ENCODE assay signal across 14 mouse cellular contexts in the genomic region with DNA sequence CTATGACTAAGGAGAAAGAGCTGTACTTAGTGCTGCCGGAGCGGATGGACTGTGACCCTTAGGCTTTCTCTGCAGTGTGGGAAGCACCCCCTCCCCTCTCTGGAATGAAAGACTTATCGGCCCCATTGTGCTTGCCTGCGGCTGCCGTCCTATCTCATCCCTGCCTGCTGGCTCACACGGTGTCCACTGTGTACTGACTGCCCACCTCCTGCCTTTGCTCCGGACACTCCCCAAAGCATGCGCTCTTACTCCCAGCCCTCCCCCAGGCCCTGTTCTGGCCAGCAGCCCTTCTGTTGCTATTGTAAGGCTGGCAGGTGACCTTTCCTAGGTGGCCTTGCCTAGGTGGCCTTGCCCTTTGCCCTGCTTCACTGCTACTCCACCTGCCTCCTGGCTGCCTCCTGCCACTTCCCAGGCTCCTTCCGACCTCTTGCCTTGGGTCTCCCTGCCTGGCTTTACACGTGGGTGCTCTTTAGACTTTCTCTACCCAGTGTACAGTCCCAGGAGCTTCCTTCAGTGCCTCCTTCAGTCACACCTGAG. TPM values are rescaled to one million over a fixed set of nuclear protein-coding genes. Genes with fewer than 3 reads are reported as not detected.
A peak's percentile ranks its signal among the peaks of the same experiment; 100 is the strongest.
DNase-seq lines count a peak whose midpoint lies in the region; ATAC-seq lines count a peak whose summit lies in the region.
"Had no signal": no experiment of that assay in that cellular context is flagged by ENCODE, and none has a peak within 500 bp of the region (broad histone marks: within the 10 kb centered on the region; RNA-seq: fewer than 3 reads in every experiment).

No protein-coding gene starts in this region.

- intact Hi-C loops in heart, postnatal 25 days (cut with DNase I) = no loop called here
- intact Hi-C loops in left cerebral cortex, postnatal 4 days (cut with DNase I) = no loop called here

- H3K36me3 ChIP-seq in intestine, embryonic 14.5 days (ENCODE audit: control insufficient read depth, insufficient read depth, low read length) = peaks cover 90% of the 10 kb centered on the region
- H3K36me3 ChIP-seq in stomach, embryonic 16.5 days (ENCODE audit: control insufficient read depth, insufficient read depth, low read length) = peaks cover 17% of the 10 kb centered on the region

- no peaks in the 10 kb centered on the region for H3K4me1 ChIP-seq in intestine, embryonic 14.5 days (replicated peaks; ENCODE audit: control insufficient read depth, insufficient read depth, low read length)
- H3K4me1 ChIP-seq in stomach, embryonic 16.5 days (ENCODE audit: control insufficient read depth, insufficient read depth, low read length) = peaks cover 7% of the 10 kb centered on the region; the same call in 1 of the 2 replicates
- H3K4me1 ChIP-seq: embryonic facial prominence, embryonic 12.5 days; midbrain, embryonic 15.5 days had no signal

- H3K4me3 ChIP-seq in intestine, embryonic 14.5 days (ENCODE audit: low read depth, low read length) = no peak overlapping the region
- no peak overlapping the region for H3K4me3 ChIP-seq in stomach, embryonic 16.5 days (replicated peaks; ENCODE audit: low read length)
- H3K4me3 ChIP-seq: embryonic facial prominence, embryonic 12.5 days; heart, embryonic 15.5 days; midbrain, embryonic 15.5 days had no signal

- H3K9ac ChIP-seq in intestine, embryonic 14.5 days (ENCODE audit: low read length) = no peak overlapping the region
- H3K9ac ChIP-seq in stomach, embryonic 16.5 days (ENCODE audit: low read length) = no peak overlapping the region
- H3K9ac ChIP-seq: embryonic facial prominence, embryonic 12.5 days; heart, embryonic 15.5 days; midbrain, embryonic 15.5 days had no signal

- no peak overlapping the region for H3K27ac ChIP-seq in intestine, embryonic 14.5 days (ENCODE audit: low read depth)
- no peak overlapping the region for H3K27ac ChIP-seq in stomach, embryonic 16.5 days (ENCODE audit: low read length)
- H3K27ac ChIP-seq: embryonic facial prominence, embryonic 12.5 days; heart, embryonic 15.5 days; midbrain, embryonic 15.5 days had no signal

- DNase-seq in heart, adult 11 months = peak; percentile 97
- no peak for DNase-seq in heart, postnatal 25 days (ENCODE audit: low spot score)
- no peak for DNase-seq in intestine, embryonic 14.5 days (ENCODE audit: low spot score)
- DNase-seq in kidney, postnatal 36 days = peak; percentile 79
- no peak for DNase-seq in thymus, postnatal 14 days
- no peak for DNase-seq in left cerebral cortex, postnatal 4 days
- no peak for DNase-seq in right cerebral cortex, postnatal 10 days (ENCODE audit: low spot score in 2 of 2)
- DNase-seq: cerebellum, postnatal 10 days; thymus, postnatal 4 days had no signal

- H3K4me2 ChIP-seq in intestine, embryonic 14.5 days (ENCODE audit: low read length) = no peak overlapping the region
- H3K4me2 ChIP-seq in stomach, embryonic 16.5 days (ENCODE audit: low read depth, low read length) = no peak overlapping the region
- H3K4me2 ChIP-seq: embryonic facial prominence, embryonic 12.5 days; heart, embryonic 15.5 days; midbrain, embryonic 15.5 days had no signal

- ATAC-seq in intestine, embryonic 14.5 days (replicated peaks; ENCODE audit: low FRiP score, low TSS enrichment, low read depth) = peak; percentile 45; the same call in 1 of the 2 replicates
- peak; percentile 67 for ATAC-seq in stomach, embryonic 16.5 days (ENCODE audit: insufficient read depth, low FRiP score)
- ATAC-seq: forebrain, embryonic 14.5 days; midbrain, embryonic 15.5 days had no signal

- H3K27me3 ChIP-seq in intestine, embryonic 14.5 days (replicated peaks; ENCODE audit: control insufficient read depth, insufficient read depth, low read length) = no peaks in the 10 kb centered on the region
- H3K27me3 ChIP-seq in stomach, embryonic 16.5 days (ENCODE audit: control insufficient read depth, insufficient read depth, low read length) = no peaks in the 10 kb centered on the region
- H3K27me3 ChIP-seq: embryonic facial prominence, embryonic 12.5 days; heart, embryonic 15.5 days; midbrain, embryonic 15.5 days had no signal

- WGBS in intestine, embryonic 14.5 days = 54% methylated on average over 10 of the region's 10 CpGs
- WGBS in stomach, embryonic 16.5 days = 61% methylated on average over 10 of the region's 10 CpGs

- H3K9me3 ChIP-seq in intestine, embryonic 14.5 days (ENCODE audit: control insufficient read depth, low read length) = no peaks in the 10 kb centered on the region
- H3K9me3 ChIP-seq in stomach, embryonic 16.5 days (replicated peaks; ENCODE audit: control insufficient read depth, low read length) = no peaks in the 10 kb centered on the region
- H3K9me3 ChIP-seq: embryonic facial prominence, embryonic 12.5 days; heart, embryonic 15.5 days; midbrain, embryonic 15.5 days had no signal

RNA-seq across cellular contexts. Expression of a gene that starts 21.0 kb away (rescaled TPM):
- total RNA-seq in heart, postnatal 25 days (2021) = 10 to 100 TPM; 38.2 to 44.9 TPM
- 72.7 and 75.3 TPM in 2 replicates for polyA plus RNA-seq in intestine, embryonic 14.5 days (2014; fragmentation: Nextera tagmentation; extraction: Ambion mirVana)
- 56.7 and 57.5 TPM in 2 replicates for polyA plus RNA-seq in stomach, embryonic 16.5 days (2015; fragmentation: Nextera tagmentation; extraction: Ambion mirVana)
- total RNA-seq in left cerebral cortex, postnatal 4 days (2021) = 100 to 1,000 TPM; 146 to 169 TPM

RNA-seq across cellular contexts. Expression of a gene that starts 30.0 kb away (rescaled TPM):
- 100 to 1,000 TPM; 192 to 217 TPM for total RNA-seq in heart, postnatal 25 days (2021)
- polyA plus RNA-seq in intestine, embryonic 14.5 days (2014; fragmentation: Nextera tagmentation; extraction: Ambion mirVana) = 1.7 and 3.8 TPM in 2 replicates
- 26.1 and 27.4 TPM in 2 replicates for polyA plus RNA-seq in stomach, embryonic 16.5 days (2015; fragmentation: Nextera tagmentation; extraction: Ambion mirVana)
- total RNA-seq in left cerebral cortex, postnatal 4 days (2021) = 1 to 10 TPM; 3.7 to 5.4 TPM

Comparison
In these comparisons a context has a peak if more than half of its experiments do, and no peak if none do; other contexts are left out.
1. DNase-seq: peak in heart, adult 11 months (single experiment) and kidney, postnatal 36 days (2 of 2); none in heart, postnatal 25 days (single experiment), intestine, embryonic 14.5 days (single experiment), thymus, postnatal 14 days (single experiment), left cerebral cortex, postnatal 4 days (single experiment) and right cerebral cortex, postnatal 10 days (0 of 2).
2. RNA of a gene that starts 30.0 kb away (total RNA-seq): 192 to 217 TPM in heart, postnatal 25 days; 3.7 to 5.4 TPM in left cerebral cortex, postnatal 4 days; every median in the first group is over 10 times any median in the second.